Mouse (Mus musculus) adrenal gland, adult 2 months (tissue): ENCODE measurements around the gene Ubxn6. TPM values are rescaled to one million over a fixed set of nuclear protein-coding genes. Genes with fewer than 3 reads are reported as not detected.
A peak's percentile ranks its signal among the peaks of the same experiment; 100 is the strongest.

Experiments used
- DNase-seq: peaks from one replicate; pipeline ENCODE4 v3.0.0; 2021
- long read RNA-seq: library from polyadenylated mRNA; stranded (forward); transcript quantifications from one replicate; pipeline ENCODE4 v2.0.0, GENCODE M21; 2021
- polyA plus RNA-seq: library from polyadenylated mRNA; depleted of rRNA; stranded (reverse); fragments of >200 nt; gene quantifications from 2 replicates; pipeline ENCODE4 v1.2.3, GENCODE M21; 2012; rRNA removed
- total RNA-seq, 2 experiments: library from RNA; stranded (reverse); gene quantifications; 2 replicates each; pipeline ENCODE4 v1.2.3; 2021

Gene Ubxn6
- total RNA-seq, result 10 to 100 TPM; 83.2 to 83.8 TPM
- 67.8 and 91.2 TPM in 2 replicates for polyA plus RNA-seq
- long read RNA-seq, transcript Ubxn6-201 (11 exons, 2,949 nt), result major isoform, 92 of 106 reads
- long read RNA-seq, partial matches to known transcripts, result 4 of 106 reads
- long read RNA-seq, other reads (novel, unspliced or antisense), result 10 of 106 reads

GRCm38 (mm10) chr17:56074827-56075208, at the start of gene Ubxn6:
Gene Ubxn6 (minus strand): TSS chr17:56075028.
- DNase-seq, result peak; percentile 98

- no peak for DNase-seq
These were observed 49.0 kb upstream of the Ubxn6 start for GRCm38 (mm10) chr17:56123681-56124340.

GRCm38 (mm10) chr17:56123161-56123560, 48.3 kb upstream of the Ubxn6 start:
- no peak for DNase-seq

DNA sequence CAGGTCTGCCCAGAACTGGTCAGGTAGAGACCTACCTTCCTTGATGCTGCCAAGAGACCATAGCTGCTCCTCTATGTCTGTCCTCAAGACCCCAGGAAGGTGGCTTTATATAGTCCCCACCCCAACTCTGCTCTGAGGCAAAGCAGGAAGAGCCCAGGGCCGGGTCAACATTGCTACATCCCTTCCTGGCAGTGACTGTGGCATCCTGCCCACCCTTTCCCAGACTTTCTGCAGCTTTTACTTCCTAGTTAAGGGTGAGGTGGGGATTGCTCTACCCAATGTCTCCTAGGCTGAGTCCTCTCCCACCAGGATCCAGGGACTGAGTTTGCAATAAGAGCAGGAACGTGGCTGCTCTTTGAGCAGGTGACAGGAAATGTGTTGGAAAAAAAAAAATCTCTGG, 47.0 kb upstream of the Ubxn6 start, which contains the start of gene Lrg1:
Lrg1 (minus strand) TSS at position 176 of the 400 bp plus-strand sequence.
- peak; percentile 57 for DNase-seq

- DNase-seq, result peak; percentile 90
These were observed 45.4 kb upstream of the Ubxn6 start for GRCm38 (mm10) chr17:56119981-56120880.

GRCm38 (mm10) chr17:56119431-56119830, 44.6 kb upstream of the Ubxn6 start:
- DNase-seq, result peak; percentile 19

DNA sequence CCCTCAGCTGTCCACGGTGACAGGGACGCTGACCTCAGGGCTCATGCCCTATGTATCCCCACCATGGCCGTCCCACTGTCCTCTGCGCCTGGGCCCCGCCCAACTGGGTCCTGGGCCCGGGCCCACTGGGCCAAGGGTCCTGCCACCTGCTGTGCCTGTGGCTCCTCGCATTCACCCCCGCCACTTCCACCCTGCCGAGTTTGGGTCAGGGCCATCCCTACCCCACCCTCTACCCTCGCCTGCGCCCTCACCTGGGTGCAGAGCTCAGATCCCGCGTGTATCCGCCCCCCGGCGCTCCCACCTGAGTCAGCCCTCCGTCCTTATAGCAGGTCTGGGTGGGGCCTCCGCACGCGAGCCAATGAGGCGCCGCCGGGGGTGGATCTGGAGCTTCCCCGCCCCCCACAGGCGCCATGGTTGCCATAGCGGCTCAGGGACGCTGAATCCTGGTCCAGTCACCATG, 42.5 kb upstream of the Ubxn6 start, which contains the start of gene Plin5:
Plin5 (minus strand) TSS at position 346 of the 460 bp plus-strand sequence.
- peak; percentile 93 for DNase-seq

GRCm38 (mm10) chr17:56116193-56116592, 41.4 kb upstream of the Ubxn6 start:
- DNase-seq, result peak; percentile 86

DNA sequence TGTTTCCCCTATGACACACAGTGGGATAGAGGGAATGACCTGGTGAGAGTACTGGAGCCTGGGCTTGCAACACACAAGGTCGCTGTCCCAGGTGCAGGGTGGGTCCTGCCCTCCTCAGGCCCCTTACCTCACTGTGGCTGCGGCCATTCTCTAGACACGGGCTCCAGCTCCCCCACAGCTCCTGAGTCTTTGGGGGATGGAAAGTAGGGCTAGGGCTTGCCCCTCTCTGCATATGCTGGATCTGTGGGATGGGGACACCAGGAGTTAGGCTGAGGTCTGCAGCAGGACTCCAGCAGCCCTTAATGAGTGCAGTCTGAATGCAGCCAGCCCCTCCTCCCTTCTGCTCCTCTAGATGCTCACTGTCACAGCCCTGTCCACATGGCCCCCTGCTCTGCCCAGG, 37.9 kb upstream of the Ubxn6 start:
- DNase-seq, result no peak

DNA sequence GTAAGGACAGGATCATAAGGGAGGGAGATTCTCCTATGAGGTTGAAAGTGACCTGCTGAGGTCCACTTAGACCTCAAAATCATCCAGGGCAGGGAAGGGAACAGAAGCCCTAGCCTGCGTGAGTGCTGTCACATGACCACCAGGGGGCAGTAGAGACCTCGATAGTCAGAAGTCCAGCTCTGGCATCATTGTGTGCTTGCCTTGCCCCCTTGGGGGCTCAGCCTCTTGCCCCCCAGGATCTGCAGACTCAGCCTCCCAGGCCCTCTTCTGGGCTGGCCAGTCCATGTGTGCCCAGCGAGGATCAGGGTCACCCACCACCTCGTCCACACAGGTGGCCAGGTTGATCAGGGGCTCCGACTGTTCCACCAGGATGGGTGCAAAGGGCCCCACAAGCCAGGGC, 37.0 kb upstream of the Ubxn6 start:
- peak; percentile 65 for DNase-seq

GRCm38 (mm10) chr17:56111021-56111420, 36.2 kb upstream of the Ubxn6 start:
- peak; percentile 55 for DNase-seq

DNA sequence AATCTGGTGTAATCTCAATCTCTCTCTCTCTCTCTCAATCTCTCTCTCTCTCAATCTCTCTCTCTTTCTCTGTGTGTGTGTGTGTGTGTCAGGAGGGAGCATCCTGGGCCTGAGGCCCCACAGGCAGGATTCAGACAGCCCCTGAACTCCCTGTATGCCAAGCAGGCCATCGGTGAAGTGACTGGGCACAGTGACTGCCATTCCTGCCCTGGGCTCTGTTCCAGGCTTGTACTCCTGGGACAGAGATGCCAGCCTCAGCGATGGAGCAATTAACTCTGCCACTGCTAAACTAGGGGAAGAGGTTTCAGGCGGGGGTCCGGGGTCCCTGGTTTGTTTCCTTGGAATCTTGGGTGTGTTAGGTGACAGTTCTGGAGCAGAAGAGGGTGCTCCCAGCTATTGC, 35.7 kb upstream of the Ubxn6 start:
- DNase-seq, result peak; percentile 68

DNA sequence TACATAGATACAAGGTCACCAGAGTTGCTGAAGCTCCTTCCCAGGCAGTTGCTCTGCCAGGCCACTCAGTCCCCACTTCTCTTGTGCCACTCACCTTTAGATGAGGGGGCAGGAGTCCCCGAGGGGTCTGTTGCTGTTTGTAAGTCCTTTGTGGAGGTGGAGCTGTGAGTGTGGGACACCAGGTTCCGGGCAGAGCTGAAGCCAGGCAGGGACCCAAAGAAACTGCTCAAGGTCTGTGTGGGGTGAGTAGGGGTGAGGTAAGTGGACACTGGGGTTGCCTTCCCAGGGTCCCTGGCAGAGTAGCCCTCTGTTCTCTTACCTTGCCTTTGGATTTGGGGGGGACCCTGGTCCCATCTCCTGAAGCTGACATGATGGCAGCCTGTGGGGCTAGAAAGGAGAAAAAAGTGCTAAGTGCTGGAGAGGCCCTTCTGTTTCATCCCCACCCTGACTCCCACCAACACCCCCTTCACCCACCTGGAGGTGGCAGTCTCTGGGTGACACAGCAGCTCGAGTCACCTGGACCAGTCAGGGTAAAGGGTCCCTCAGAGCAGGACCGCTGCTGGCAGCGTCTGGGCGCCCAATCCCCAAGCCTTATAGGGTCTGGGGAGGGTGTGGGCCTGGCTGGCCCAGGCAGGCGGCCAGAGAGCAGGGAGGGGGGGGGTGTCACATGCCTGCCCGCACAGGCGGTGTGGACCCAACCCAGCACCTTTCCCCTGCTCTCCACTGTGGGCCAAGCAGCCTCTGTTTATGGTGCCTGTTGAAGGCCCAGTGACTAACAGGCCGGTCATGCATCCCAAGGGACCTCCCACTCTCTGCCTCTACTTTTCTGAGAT, 34.6 kb upstream of the Ubxn6 start, which contains the start of gene Plin4:
Plin4 (minus strand) TSS at position 585 of the 833 bp plus-strand sequence.
- peak; percentile 68 for DNase-seq

DNA sequence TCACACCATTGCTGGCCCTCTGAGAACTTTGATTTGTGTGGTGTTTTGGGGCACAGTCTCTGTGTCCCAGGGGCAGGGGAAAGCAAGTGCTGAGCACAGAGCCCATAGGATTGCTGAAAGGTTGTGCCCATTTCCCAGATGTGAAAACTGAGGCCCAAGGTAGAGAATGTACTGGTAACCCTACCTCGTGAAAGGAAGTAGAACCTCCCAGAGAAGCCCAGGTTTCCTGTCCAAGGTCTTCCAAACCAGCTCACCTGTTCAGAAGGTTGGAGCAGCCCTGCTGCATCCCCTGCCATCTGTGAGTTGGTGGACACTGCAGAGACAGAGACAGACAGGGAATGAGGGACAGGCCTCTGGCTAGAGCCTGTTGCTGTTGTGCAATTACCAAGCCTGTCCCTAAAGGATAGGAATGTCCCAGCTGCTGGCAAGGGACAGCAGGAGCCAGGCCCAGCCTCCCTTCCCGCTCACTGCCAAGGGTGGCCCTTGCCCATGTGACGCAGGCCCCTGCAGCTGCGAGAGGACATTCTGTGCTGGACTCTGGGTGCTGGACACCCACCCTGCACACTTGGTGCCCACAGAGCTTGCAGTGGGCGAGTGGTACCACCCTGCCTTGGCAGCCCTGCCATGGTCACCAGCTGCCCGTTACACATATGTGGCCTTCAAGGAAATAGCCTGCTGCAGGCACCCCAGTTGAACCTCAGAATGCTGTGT, 33.7 kb upstream of the Ubxn6 start:
- DNase-seq, result peak; percentile 84

DNA sequence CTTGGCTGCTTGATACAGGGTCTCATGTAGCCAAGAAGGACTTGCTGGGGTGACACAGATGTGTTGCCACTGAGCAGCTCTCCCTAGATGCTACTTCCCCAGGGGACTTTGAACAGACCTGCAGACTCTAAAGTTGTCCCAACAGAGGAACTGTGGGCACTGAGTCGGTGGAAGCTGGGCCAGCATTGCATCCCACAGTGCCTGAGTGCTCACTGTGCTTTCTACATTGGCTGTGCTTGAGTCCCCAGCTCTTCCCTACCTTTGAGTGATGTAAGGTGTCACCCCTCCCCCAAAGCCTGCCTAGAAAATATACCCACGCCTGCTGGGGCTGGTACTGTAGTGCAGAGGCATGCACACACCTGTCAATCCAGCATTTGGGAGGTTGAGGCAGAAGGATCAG, 32.9 kb upstream of the Ubxn6 start:
- DNase-seq, result no peak

DNA sequence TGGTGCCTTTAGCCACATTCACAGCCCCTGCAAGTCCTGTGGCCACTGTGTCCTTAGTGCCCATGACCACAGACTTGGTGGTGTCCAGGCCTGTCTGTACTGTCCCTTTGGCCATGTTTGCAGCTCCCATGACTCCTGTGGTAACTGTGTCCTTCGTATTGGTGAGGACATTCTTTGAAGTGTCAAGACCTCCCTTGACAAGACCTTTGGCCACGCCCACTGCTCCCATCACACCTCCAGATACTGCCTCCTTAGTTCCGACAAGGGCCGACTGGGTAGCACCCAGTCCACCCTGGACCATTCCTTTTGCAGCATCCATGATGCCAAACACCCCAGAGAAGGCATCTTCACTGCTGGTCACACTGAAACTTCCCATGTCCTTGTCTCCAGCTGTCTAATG, 32.2 kb upstream of the Ubxn6 start:
- DNase-seq, result peak; percentile 23

- peak; percentile 17 for DNase-seq
These were observed 31.6 kb upstream of the Ubxn6 start for GRCm38 (mm10) chr17:56106436-56106835.

DNA sequence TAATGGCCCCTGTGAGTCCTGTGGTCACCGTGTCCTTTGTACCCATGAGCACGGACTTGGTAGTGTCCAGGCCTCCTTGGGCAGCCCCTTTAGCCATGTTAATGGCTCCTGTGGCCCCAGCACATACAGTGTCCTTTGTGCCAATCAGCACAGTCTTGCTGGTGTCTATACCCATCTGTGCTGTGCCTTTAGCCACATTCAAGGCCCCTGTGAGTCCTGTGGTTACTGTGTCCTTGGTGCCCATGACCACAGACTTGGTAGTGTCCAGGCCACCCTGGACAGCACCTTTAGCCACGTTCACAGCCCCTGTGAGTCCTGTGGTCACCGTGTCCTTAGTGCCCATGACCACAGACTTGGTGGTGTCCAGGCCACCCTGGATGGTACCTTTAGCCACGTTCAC, 30.0 kb upstream of the Ubxn6 start:
- DNase-seq, result peak; percentile 34

- DNase-seq, result peak; percentile 20
These were observed 28.8 kb upstream of the Ubxn6 start for GRCm38 (mm10) chr17:56103465-56104285.

- DNase-seq, result peak; percentile 24
These were observed 28.1 kb upstream of the Ubxn6 start for GRCm38 (mm10) chr17:56102927-56103326.
